Mouse (Mus musculus) G1E (cell line): ENCODE measurements around the gene Slc24a2.

Experiments used
- CTCF ChIP-seq: IDR thresholded peaks from 2 replicates; pipeline ENCODE4 v1.5.1; 2012; ENCODE audit warnings: low read depth, low read length, inconsistent platforms, mixed read lengths
- GATA1 ChIP-seq: IDR thresholded peaks from 2 replicates; pipeline ENCODE4 v1.6.1; 2012; ENCODE audit warnings: borderline replicate concordance, low read length, inconsistent platforms, mixed read lengths
- POLR2AphosphoS5 ChIP-seq: IDR thresholded peaks from 2 replicates; pipeline ENCODE4 v1.6.1; 2012; ENCODE audit warnings: low read depth, low read length, inconsistent platforms; ENCODE audit not compliant: insufficient replicate concordance

DNA sequence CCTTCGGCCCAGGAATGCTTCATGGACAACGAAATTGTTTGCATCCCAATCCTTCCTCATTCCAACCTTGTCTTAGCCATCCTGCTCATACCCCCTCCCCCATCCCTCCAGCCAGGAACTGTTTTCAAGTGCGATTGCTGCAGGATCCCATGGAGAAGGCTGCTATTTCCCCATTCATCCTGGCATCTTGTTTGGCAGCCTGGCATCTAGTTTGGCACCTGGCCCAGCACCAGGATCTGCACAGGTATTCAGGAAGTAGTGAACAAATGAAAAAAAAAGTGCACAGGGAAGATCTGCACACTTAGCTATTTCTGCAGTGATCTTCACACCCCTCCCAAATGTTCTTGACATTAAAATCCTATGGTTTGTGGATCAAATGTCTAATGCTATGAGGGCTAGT, 53.2 kb downstream of the Slc24a2 start:
- no peak for TF ChIP-seq CTCF
- TF ChIP-seq POLR2AphosphoS5: no peak
- TF ChIP-seq GATA1: no peak
